Mouse (Mus musculus) CH12.LX (cell line): Measurements from ENCODE around the gene Armcx4. TPM values are rescaled to one million over a fixed set of nuclear protein-coding genes. Genes with fewer than 3 reads are reported as not detected.

Experiments used
- DNase-seq: peaks from one replicate; pipeline ENCODE4 v3.0.0-alpha.2; 2013; ENCODE audit errors: extremely low read depth
- H3K27ac ChIP-seq: 2 replicates; pipeline ENCODE4 v1.5.1; 2012; ENCODE audit warnings: low read depth, mild to moderate bottlenecking, control low read depth, moderate library complexity; ENCODE audit not compliant: insufficient read depth
- H3K27me3 ChIP-seq: replicated peaks from 2 replicates; pipeline ENCODE3; 2012; ENCODE audit warnings: inconsistent platforms
- H3K36me3 ChIP-seq, 2 experiments: replicated peaks in 1 of 2; 2 replicates each; pipeline versions ENCODE3 to v1.6.1; 2012; ENCODE audit warnings: inconsistent platforms in 1 of 2, low read length in 1 of 2, mild to moderate bottlenecking in 1 of 2, mixed read lengths in 1 of 2, moderate library complexity in 1 of 2; ENCODE audit not compliant: control insufficient read depth in 1 of 2, insufficient read depth in 1 of 2
- H3K4me1 ChIP-seq, 2 experiments: 2 replicates each; pipeline ENCODE4 v1.6.1; 2012; ENCODE audit warnings: inconsistent platforms in 1 of 2, moderate library complexity in 1 of 2; ENCODE audit not compliant: insufficient read depth in 2 of 2, control insufficient read depth in 1 of 2
- H3K4me2 ChIP-seq: 2 replicates; pipeline ENCODE4 v1.6.1; 2012; ENCODE audit warnings: low read depth, mild to moderate bottlenecking, control low read depth; ENCODE audit not compliant: poor library complexity, insufficient read depth, severe bottlenecking
- H3K4me3 ChIP-seq, 3 experiments: fragments of 150-350 bp in 1 of 3; sonication (generic) in 1 of 3; replicated peaks in 1 of 3; 2 replicates each; pipeline versions ENCODE3 to v1.5.1; 2011 to 2012; ENCODE audit warnings: low read depth in 2 of 3, low read length in 2 of 3, mild to moderate bottlenecking in 2 of 3, moderate library complexity in 2 of 3, control low read depth in 1 of 3, improper control_type of control experiment in 1 of 3, inconsistent platforms in 1 of 3, mixed read lengths in 1 of 3; ENCODE audit not compliant: poor library complexity in 1 of 3
- H3K79me2 ChIP-seq: replicated peaks from 2 replicates; pipeline ENCODE4 v1.6.1; 2012; ENCODE audit warnings: mild to moderate bottlenecking, moderate library complexity; ENCODE audit not compliant: control insufficient read depth, poor library complexity, insufficient read depth, severe bottlenecking; ENCODE audit errors: extremely low read depth
- H3K9ac ChIP-seq: 2 replicates; pipeline ENCODE4 v1.6.1; 2012; ENCODE audit warnings: low read depth, mild to moderate bottlenecking, control low read depth, moderate library complexity; ENCODE audit not compliant: insufficient read depth
- H3K9me3 ChIP-seq: replicated peaks from 2 replicates; pipeline ENCODE3; 2012; ENCODE audit warnings: low read length, inconsistent platforms, mixed read lengths
- BHLHE40 ChIP-seq: IDR thresholded peaks from 2 replicates; pipeline ENCODE4 v1.6.1; 2011; ENCODE audit warnings: mild to moderate bottlenecking, low read depth, low read length, improper control_type of control experiment
- CHD1 ChIP-seq: IDR thresholded peaks from 2 replicates; pipeline ENCODE4 v1.6.1; 2012; ENCODE audit warnings: low read depth, low read length, improper control_type of control experiment, inconsistent platforms
- CHD2 ChIP-seq: IDR thresholded peaks from 2 replicates; pipeline ENCODE4 v1.6.1; 2011; ENCODE audit warnings: low read length, improper control_type of control experiment
- CTCF ChIP-seq, 2 experiments: IDR thresholded peaks in 1 of 2; conservative IDR thresholded peaks in 1 of 2; 2 replicates each; pipeline ENCODE4 v1.5.1; 2011 to 2012; ENCODE audit warnings: low read depth in 2 of 2, low read length in 2 of 2, improper control_type of control experiment in 1 of 2, inconsistent platforms in 1 of 2, mild to moderate bottlenecking in 1 of 2, moderate library complexity in 1 of 2
- E2F4 ChIP-seq: IDR thresholded peaks from 2 replicates; pipeline ENCODE4 v1.6.1; 2011; ENCODE audit warnings: low read depth, low read length, improper control_type of control experiment; ENCODE audit not compliant: insufficient replicate concordance
- ELF1 ChIP-seq: IDR thresholded peaks from 2 replicates; pipeline ENCODE4 v1.6.1; 2014; ENCODE audit warnings: low read depth, mild to moderate bottlenecking, inconsistent platforms, low read length, improper control_type of control experiment
- EP300 ChIP-seq: IDR thresholded peaks from 2 replicates; pipeline ENCODE4 v1.6.1; 2011; ENCODE audit warnings: low read length, improper control_type of control experiment
- ETS1 ChIP-seq: conservative IDR thresholded peaks from 2 replicates; pipeline ENCODE4 v1.6.1; 2012; ENCODE audit warnings: low read depth, mild to moderate bottlenecking, inconsistent platforms, low read length, improper control_type of control experiment, moderate library complexity
- GABPA ChIP-seq: IDR thresholded peaks from 2 replicates; pipeline ENCODE4 v1.6.1; 2012; ENCODE audit warnings: low read depth, low read length, improper control_type of control experiment, inconsistent platforms; ENCODE audit not compliant: insufficient replicate concordance
- HCFC1 ChIP-seq: IDR thresholded peaks from 2 replicates; pipeline ENCODE4 v1.6.1; 2012; ENCODE audit warnings: low read depth, mild to moderate bottlenecking, inconsistent platforms, low read length, improper control_type of control experiment
- IRF4 ChIP-seq: IDR thresholded peaks from 2 replicates; pipeline ENCODE4 v1.6.1; 2014; ENCODE audit warnings: low read depth, mild to moderate bottlenecking, inconsistent platforms, low read length, improper control_type of control experiment
- JUN ChIP-seq: IDR thresholded peaks from 2 replicates; pipeline ENCODE4 v1.6.1; 2011; ENCODE audit warnings: low read depth, mild to moderate bottlenecking, low read length, improper control_type of control experiment, moderate library complexity; ENCODE audit not compliant: insufficient read depth
- JUND ChIP-seq: conservative IDR thresholded peaks from 2 replicates; pipeline ENCODE4 v1.6.1; 2011; ENCODE audit warnings: low read depth, low read length, improper control_type of control experiment
- KAT2A ChIP-seq: IDR thresholded peaks from 2 replicates; pipeline ENCODE4 v1.6.1; 2012; ENCODE audit warnings: low read length, improper control_type of control experiment, inconsistent platforms; ENCODE audit not compliant: insufficient replicate concordance
- MAFK ChIP-seq: IDR thresholded peaks from 2 replicates; pipeline ENCODE4 v1.6.1; 2011; ENCODE audit warnings: low read length, improper control_type of control experiment; ENCODE audit not compliant: insufficient replicate concordance
- MAX ChIP-seq: IDR thresholded peaks from 2 replicates; pipeline ENCODE4 v1.6.1; 2011; ENCODE audit warnings: low read length, improper control_type of control experiment
- MAZ ChIP-seq: IDR thresholded peaks from 2 replicates; pipeline ENCODE4 v1.6.1; 2012; ENCODE audit warnings: low read depth, mild to moderate bottlenecking, inconsistent platforms, low read length, improper control_type of control experiment, moderate library complexity
- MEF2A ChIP-seq: IDR thresholded peaks from 2 replicates; pipeline ENCODE4 v1.6.1; 2014; ENCODE audit warnings: low read depth, mild to moderate bottlenecking, inconsistent platforms, low read length, improper control_type of control experiment, borderline replicate concordance
- MXI1 ChIP-seq: IDR thresholded peaks from 2 replicates; pipeline ENCODE4 v1.6.1; 2011; ENCODE audit warnings: mild to moderate bottlenecking, low read depth, low read length, improper control_type of control experiment
- MYC ChIP-seq: IDR thresholded peaks from 2 replicates; pipeline ENCODE4 v1.6.1; 2011; ENCODE audit warnings: low read depth, mild to moderate bottlenecking, improper control_type of control experiment, low read length
- NELFE ChIP-seq: IDR thresholded peaks from 2 replicates; pipeline ENCODE4 v1.6.1; 2011; ENCODE audit warnings: low read depth, low read length, improper control_type of control experiment
- NRF1 ChIP-seq: IDR thresholded peaks from 2 replicates; pipeline ENCODE4 v1.6.1; 2014; ENCODE audit warnings: low read depth, mild to moderate bottlenecking, inconsistent platforms, low read length, improper control_type of control experiment, moderate library complexity
- PAX5 ChIP-seq: IDR thresholded peaks from 2 replicates; pipeline ENCODE4 v1.6.1; 2012; ENCODE audit warnings: low read length, inconsistent platforms, mixed read lengths
- POLR2A ChIP-seq: IDR thresholded peaks from 2 replicates; pipeline ENCODE4 v1.6.1; 2011; ENCODE audit warnings: low read depth, mild to moderate bottlenecking, improper control_type of control experiment, low read length
- POLR2AphosphoS2 ChIP-seq: IDR thresholded peaks from 2 replicates; pipeline ENCODE4 v1.6.1; 2011; ENCODE audit warnings: low read depth, low read length, improper control_type of control experiment
- RAD21 ChIP-seq: IDR thresholded peaks from 2 replicates; pipeline ENCODE4 v1.6.1; 2011; ENCODE audit warnings: low read depth, mild to moderate bottlenecking, low read length, improper control_type of control experiment, moderate library complexity
- RCOR1 ChIP-seq: conservative IDR thresholded peaks from 2 replicates; pipeline ENCODE4 v1.6.1; 2012; ENCODE audit warnings: low read depth, mild to moderate bottlenecking, inconsistent platforms, low read length, improper control_type of control experiment
- SIN3A ChIP-seq: IDR thresholded peaks from 2 replicates; pipeline ENCODE4 v1.6.1; 2012; ENCODE audit warnings: low read length, improper control_type of control experiment, inconsistent platforms
- SMC3 ChIP-seq: IDR thresholded peaks from 2 replicates; pipeline ENCODE4 v1.6.1; 2011; ENCODE audit warnings: low read depth, low read length, improper control_type of control experiment
- TBP ChIP-seq: conservative IDR thresholded peaks from 2 replicates; pipeline ENCODE4 v1.6.1; 2011; ENCODE audit warnings: low read depth, low read length, improper control_type of control experiment
- TCF12 ChIP-seq: IDR thresholded peaks from 2 replicates; pipeline ENCODE4 v1.6.1; 2014; ENCODE audit warnings: low read depth, mild to moderate bottlenecking, inconsistent platforms, low read length, improper control_type of control experiment
- UBTF ChIP-seq: IDR thresholded peaks from 2 replicates; pipeline ENCODE4 v1.6.1; 2012; ENCODE audit warnings: low read depth, mild to moderate bottlenecking, inconsistent platforms, low read length, improper control_type of control experiment, moderate library complexity
- USF1 ChIP-seq: IDR thresholded peaks from 2 replicates; pipeline ENCODE4 v1.6.1; 2014; ENCODE audit warnings: low read depth, mild to moderate bottlenecking, inconsistent platforms, low read length, improper control_type of control experiment
- USF2 ChIP-seq: conservative IDR thresholded peaks from 2 replicates; pipeline ENCODE4 v1.6.1; 2011; ENCODE audit warnings: low read depth, low read length, improper control_type of control experiment
- ZC3H11A ChIP-seq: IDR thresholded peaks from 2 replicates; pipeline ENCODE4 v1.6.1; 2012; ENCODE audit warnings: low read depth, mild to moderate bottlenecking, inconsistent platforms, low read length, improper control_type of control experiment
- ZKSCAN1 ChIP-seq: IDR thresholded peaks from 2 replicates; pipeline ENCODE4 v1.6.1; 2012; ENCODE audit warnings: low read depth, inconsistent platforms, low read length, improper control_type of control experiment, borderline replicate concordance
- ZMIZ1 ChIP-seq: IDR thresholded peaks from 2 replicates; pipeline ENCODE4 v1.6.1; 2012; ENCODE audit warnings: low read depth, mild to moderate bottlenecking, inconsistent platforms, low read length, improper control_type of control experiment
- ZNF384 ChIP-seq: IDR thresholded peaks from 2 replicates; pipeline ENCODE4 v1.6.1; 2012; ENCODE audit warnings: low read depth, low read length, improper control_type of control experiment, inconsistent platforms
- dilution Hi-C: fragments of 300-500 bp; cut with MboI; formaldehyde crosslinking; loops from 2 replicates; pipeline ENCODE4 v1.14.3; 2020; ENCODE audit warnings: low sequenced_read_pairs; ENCODE audit not compliant: extremely low pct_unique_long_range_greater_than_20kb, extremely low pct_ligation_motif_present
- in situ Hi-C: fragments of 300-500 bp; cut with MboI; formaldehyde crosslinking; loops from 3 replicates; pipeline ENCODE4 v1.14.3; 2019; ENCODE audit warnings: low sequenced_read_pairs, low pct_ligation_motif_present, low pct_unique_long_range_greater_than_20kb, mixed read lengths
- polyA plus RNA-seq: library from polyadenylated mRNA; unstranded; fragments of >175 nt; gene quantifications from 2 replicates; pipeline ENCODE4 v1.2.1, GENCODE M21; 2012; ENCODE audit warnings: low read depth; ENCODE audit not compliant: insufficient read length
- total RNA-seq, 2 experiments: library from RNA; depleted of rRNA; stranded (reverse); fragments of 300-350 nt in 1 of 2; fragments of >200 nt in 1 of 2; gene quantifications; 2 replicates each; pipeline ENCODE4 v1.2.3; 2012 to 2014

Armcx4 gene
- 3.4 and 3.5 TPM in 2 replicates for total RNA-seq (2012; rRNA removed)
- total RNA-seq (2014; rRNA removed) = 0.03 TPM in 1 of 2 replicates, not detected in the other
- 0.19 and 0.31 TPM in 2 replicates for polyA plus RNA-seq

- H3K27ac ChIP-seq = no peak within 1 kb of the TSS
- TF ChIP-seq POLR2AphosphoS2 (no peak), SIN3A (no peak), GABPA (no peak), RCOR1 (no peak), MAX (no peak), USF1 (peak; percentile 83), EP300 (no peak), PAX5 (no peak), USF2 (peak; percentile 53), MAZ (0 out of 2 replicates have a peak, but pooled peaks have one; percentile 45), BHLHE40 (peak; percentile 50; the same call in 1 of the 2 replicates), RAD21 (no peak), TBP (no peak), IRF4 (no peak), CHD1 (no peak), CTCF (conservative IDR thresholded peaks at IDR 0.05 in 1 of 2, IDR thresholded peaks at IDR 0.05 in 1 of 2; ENCODE audit: low read depth in 2 of 2, low read length in 2 of 2) (peak in 1 of 2 experiments; percentile 28; a peak in 1 of 4 replicates), ETS1 (no peak), MAFK (no peak), ZMIZ1 (no peak), MEF2A (no peak), MXI1 (no peak), ELF1 (no peak), JUND (no peak), ZNF384 (no peak), ZKSCAN1 (no peak), POLR2A (peak; percentile 58; the same call in 1 of the 2 replicates), JUN (no peak), MYC (no peak), E2F4 (no peak), UBTF (no peak), NRF1 (no peak), HCFC1 (no peak), CHD2 (no peak), ZC3H11A (no peak), TCF12 (peak; percentile 26; the same call in 1 of the 2 replicates), KAT2A (no peak), NELFE (peak; percentile 28; the same call in 1 of the 2 replicates), SMC3 (no peak)
- peak within 1 kb of the TSS; percentile 73 for H3K9ac ChIP-seq
- in situ Hi-C loops (no loop called here), dilution Hi-C loops (no loop called here)
- no peak for DNase-seq
- H3K4me1 ChIP-seq = no peaks in the 10 kb centered on the region; a peak in 1 of 4 replicates
- H3K4me2 ChIP-seq = peak within 1 kb of the TSS; percentile 15; the same call in 1 of the 2 replicates
- H3K4me3 ChIP-seq = peak within 1 kb of the TSS in 2 of 3 experiments; percentile 14 to 39
- H3K27me3 ChIP-seq = no peaks in the 10 kb centered on the region
- no peaks in the 10 kb centered on the region for H3K9me3 ChIP-seq
- peaks cover 0 to 9% of the 10 kb centered on the region in 2 experiments for H3K36me3 ChIP-seq
- no peaks in the 10 kb centered on the region for H3K79me2 ChIP-seq
Observed at GRCm38 (mm10) chrX:134686267-134686666, at the start of gene Armcx4. Armcx4 (plus strand) TSS chrX:134686519.
